9 mouse cellular contexts compared by ENCODE assay signal in genomic region chr6:83582938-83583270, GRCm38 (mm10). TPM values are rescaled to one million over a fixed set of nuclear protein-coding genes. Genes with fewer than 3 reads are reported as not detected.
DNase-seq lines count a peak whose midpoint lies in the region; ATAC-seq and TF ChIP-seq lines count a peak whose summit lies in the region.
"Had no signal": no experiment of that assay in that cellular context is flagged by ENCODE, and none has a peak within 500 bp of the region (broad histone marks: within the 10 kb centered on the region; RNA-seq: fewer than 3 reads in every experiment).

No protein-coding gene starts in this region.

- no peaks in the 10 kb centered on the region for H3K36me3 ChIP-seq in E14TG2a.4 (ENCODE audit: insufficient read depth, low read length)
- no peaks in the 10 kb centered on the region for H3K36me3 ChIP-seq in kidney, embryonic 15.5 days
- H3K36me3 ChIP-seq: lung, embryonic 15.5 days had no signal

- intact Hi-C loops in gastrocnemius, postnatal 14 days (cut with DNase I; ENCODE audit: low total_unique reads), result loop anchor here (2.0 to 5.0 kb wide), 2 partner anchors 34 to 89 kb away; no protein-coding TSS in a partner anchor

- peak; percentile 68 for TF ChIP-seq CTCF in E14TG2a.4 (conservative IDR thresholded peaks at IDR 0.05; ENCODE audit: low read length)

- peak overlapping the region; percentile 31; the same call in 1 of the 2 replicates for H3K4me2 ChIP-seq in kidney, embryonic 15.5 days
- H3K4me2 ChIP-seq: lung, embryonic 15.5 days had no signal

- DNase-seq in frontal cortex, postnatal 10 days (ENCODE audit: low spot score in 2 of 2), result no peak
- peak; percentile 34 to 59 for DNase-seq in cerebellum, postnatal 25 days
- DNase-seq in gastrocnemius, postnatal 14 days, result peak; percentile 23
- DNase-seq in skeletal muscle tissue, adult 2 months (ENCODE audit: low read depth, low spot score), result peak; percentile 55

- peak; percentile 90 for ATAC-seq in frontal cortex, adult (ENCODE audit: low TSS enrichment)
- 0 out of 2 replicates have a peak, but pooled peaks have one; percentile 46 for ATAC-seq in kidney, embryonic 15.5 days (replicated peaks; ENCODE audit: low FRiP score)
- peak; percentile 87 for ATAC-seq in megakaryocyte-erythroid progenitor cell, adult 5-6 weeks (replicated peaks; ENCODE audit: low FRiP score, low TSS enrichment, poor library complexity, severe bottlenecking)

- WGBS in kidney, embryonic 15.5 days, result 1% methylated on average over 6 of the region's 6 CpGs

- no peak overlapping the region for H3K27ac ChIP-seq in kidney, embryonic 15.5 days
- H3K27ac ChIP-seq: lung, embryonic 15.5 days had no signal

- H3K9ac ChIP-seq in kidney, embryonic 15.5 days, result no peak overlapping the region
- H3K9ac ChIP-seq: lung, embryonic 15.5 days had no signal

- H3K4me3 ChIP-seq in E14TG2a.4 (replicated peaks; ENCODE audit: low read length), result no peak overlapping the region
- H3K4me3 ChIP-seq in kidney, embryonic 15.5 days (replicated peaks), result no peak overlapping the region
- H3K4me3 ChIP-seq: lung, embryonic 15.5 days had no signal

- no peaks in the 10 kb centered on the region for H3K4me1 ChIP-seq in E14TG2a.4 (replicated peaks; ENCODE audit: low read depth, low read length)
- H3K4me1 ChIP-seq in kidney, embryonic 15.5 days, result no peaks in the 10 kb centered on the region
- H3K4me1 ChIP-seq: lung, embryonic 15.5 days had no signal

- H3K27me3 ChIP-seq in E14TG2a.4 (ENCODE audit: insufficient read depth, low read length), result peaks cover 16% of the 10 kb centered on the region
- H3K27me3 ChIP-seq in kidney, embryonic 15.5 days, result peaks cover 31% of the 10 kb centered on the region

- no peaks in the 10 kb centered on the region for H3K9me3 ChIP-seq in E14TG2a.4 (ENCODE audit: low read length)
- H3K9me3 ChIP-seq in kidney, embryonic 15.5 days (replicated peaks), result no peaks in the 10 kb centered on the region
- H3K9me3 ChIP-seq: lung, embryonic 15.5 days had no signal

RNA-seq across cellular contexts. Expression of gene Stambp, which starts 10.4 kb away (rescaled TPM):
- total RNA-seq in gastrocnemius, postnatal 14 days (2021), result 1 to 10 TPM; 7.5 to 8.3 TPM
- 22.0 and 25.1 TPM in 2 replicates for polyA plus RNA-seq in kidney, embryonic 15.5 days (2015; fragmentation: Nextera tagmentation; extraction: Ambion mirVana)
- 22.7 and 24.9 TPM in 2 replicates for total RNA-seq in megakaryocyte-erythroid progenitor cell, adult 5-6 weeks (2014; fragmentation: Nextera tagmentation)
- total RNA-seq in megakaryocyte-erythroid progenitor cell, adult 5-6 weeks (2017), result 2.4 and 3.2 TPM in 2 replicates

RNA-seq across cellular contexts. Expression of gene Actg2, which starts 46.8 kb away (rescaled TPM):
- 1 to 10 TPM; 1.9 to 5.0 TPM for total RNA-seq in gastrocnemius, postnatal 14 days (2021)
- polyA plus RNA-seq in kidney, embryonic 15.5 days (2015; fragmentation: Nextera tagmentation; extraction: Ambion mirVana), result 25.1 and 130 TPM in 2 replicates
- total RNA-seq in megakaryocyte-erythroid progenitor cell, adult 5-6 weeks (2014; fragmentation: Nextera tagmentation), result not detected in 2 replicates
- not detected in 2 replicates for total RNA-seq in megakaryocyte-erythroid progenitor cell, adult 5-6 weeks (2017)

Comparison
In these comparisons a context has a peak if more than half of its experiments do, and no peak if none do; other contexts are left out.
1. DNase-seq: peak in cerebellum, postnatal 25 days (2 of 2), gastrocnemius, postnatal 14 days (single experiment) and skeletal muscle tissue, adult 2 months (single experiment); none in frontal cortex, postnatal 10 days (0 of 2).
2. Peak in every context shown above with its lines, with median percentiles within 50 percentile points of each other: ATAC-seq.